Mouse (Mus musculus) lung, embryonic 16.5 days (tissue): Measurements from ENCODE around the gene Avpr2. TPM values are rescaled to one million over a fixed set of nuclear protein-coding genes. Genes with fewer than 3 reads are reported as not detected.
A peak's percentile ranks its signal among the peaks of the same experiment; 100 is the strongest.

Source experiments
- ATAC-seq: fragments of 200-750 bp; cut with Nextera tagmentation; 2 replicates; pipeline ENCODE4 v1.8.0; 2017; ENCODE audit warnings: low read depth, mild to moderate bottlenecking, moderate library complexity
- H3K27ac ChIP-seq: fragments of 300-500 bp; sonication (generic); 2 replicates; pipeline ENCODE4 v1.5.1; 2014; ENCODE audit warnings: mild to moderate bottlenecking, control low read depth, low read length
- H3K27me3 ChIP-seq: fragments of 300-500 bp; sonication (generic); 2 replicates; pipeline ENCODE4 v1.6.1; 2014; ENCODE audit warnings: low read depth, low read length, mixed read lengths; ENCODE audit not compliant: control insufficient read depth, insufficient read depth
- H3K36me3 ChIP-seq: fragments of 300-500 bp; sonication (generic); 2 replicates; pipeline ENCODE4 v1.6.1; 2014; ENCODE audit warnings: low read length; ENCODE audit not compliant: control insufficient read depth, insufficient read depth
- H3K4me1 ChIP-seq: fragments of 300-500 bp; sonication (generic); replicated peaks from 2 replicates; pipeline ENCODE4 v1.6.1; 2014; ENCODE audit warnings: low read length, mixed read lengths; ENCODE audit not compliant: control insufficient read depth, insufficient read depth
- H3K4me2 ChIP-seq: fragments of 300-500 bp; sonication (generic); 2 replicates; pipeline ENCODE4 v1.6.1; 2014; ENCODE audit warnings: low read depth, low read length, control low read depth
- H3K4me3 ChIP-seq: fragments of 300-500 bp; sonication (generic); 2 replicates; pipeline ENCODE4 v1.5.1; 2014; ENCODE audit warnings: mild to moderate bottlenecking, low read length, control low read depth
- H3K9ac ChIP-seq: fragments of 300-500 bp; sonication (generic); 2 replicates; pipeline ENCODE4 v1.6.1; 2014; ENCODE audit warnings: low read length, control low read depth
- H3K9me3 ChIP-seq: fragments of 300-500 bp; sonication (generic); 2 replicates; pipeline ENCODE4 v1.6.1; 2016; ENCODE audit warnings: low read length; ENCODE audit not compliant: control insufficient read depth
- WGBS: fragments of 180-500 bp; shearing (Covaris S2); extraction: QIAGEN DNeasy Blood & Tissue Kit; methylation state at CpG from one replicate; pipeline ENCODE4 v1.1.7; 2014; 5-methylcytosine and 5-hydroxymethylcytosine counted together
- polyA plus RNA-seq: library from polyadenylated mRNA; unstranded; fragments of >200 nt; fragmentation: Nextera tagmentation; extraction: Ambion mirVana; gene quantifications from 2 replicates; pipeline ENCODE4 v1.2.1, GENCODE M21; 2015

Avpr2 gene
- polyA plus RNA-seq, 1 experiment from 2014 or later: 0.06 TPM

DNA sequence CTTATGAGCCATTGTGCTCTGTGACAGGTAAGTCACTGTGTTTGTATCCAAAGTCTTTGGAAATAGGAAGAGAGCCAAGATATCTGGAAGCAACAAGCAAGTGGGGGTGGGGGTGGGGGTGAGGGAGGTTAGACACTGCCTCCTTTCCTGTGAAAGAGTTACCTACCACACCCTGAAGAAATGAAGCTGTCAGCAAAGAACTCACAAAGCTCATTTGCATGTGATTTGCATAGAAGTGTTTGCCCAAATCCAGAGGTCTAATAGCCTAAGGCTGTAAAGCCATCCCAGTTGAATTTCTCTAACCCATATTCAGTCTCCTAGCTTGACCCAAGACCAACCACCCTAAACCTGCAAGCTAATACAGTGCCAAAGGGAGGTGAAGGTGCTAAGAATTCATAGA is 18.5 kb downstream of the Avpr2 start:
- ATAC-seq: no peak
- no peaks in the 10 kb centered on the region for H3K36me3 ChIP-seq
- no peaks in the 10 kb centered on the region for H3K27me3 ChIP-seq
- H3K9ac ChIP-seq: no peak overlapping the region
- no peaks in the 10 kb centered on the region for H3K4me1 ChIP-seq
- no peaks in the 10 kb centered on the region for H3K9me3 ChIP-seq
- H3K27ac ChIP-seq: no peak overlapping the region
- no peak overlapping the region for H3K4me2 ChIP-seq
- no peak overlapping the region for H3K4me3 ChIP-seq

DNA sequence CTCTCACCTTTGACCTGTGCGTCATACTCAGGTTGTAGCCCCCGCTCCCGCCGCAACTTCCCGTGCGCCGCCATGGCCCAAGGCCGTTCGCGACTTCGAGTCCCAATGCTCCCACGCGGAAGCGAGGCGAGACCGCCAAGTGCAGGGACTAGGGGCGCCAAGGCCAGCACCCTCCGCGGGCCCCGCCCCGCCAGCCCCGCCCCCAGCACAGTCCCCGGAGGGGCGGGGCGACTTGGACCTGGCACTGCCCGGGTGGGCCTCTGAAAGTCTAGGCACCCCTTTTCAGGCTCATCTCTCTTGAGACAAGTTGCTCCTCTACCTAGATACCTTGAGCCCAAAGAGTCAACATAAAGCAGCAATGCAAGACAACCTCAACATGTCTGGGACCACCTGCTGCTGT is 19.3 kb downstream of the Avpr2 start:
- ATAC-seq: no peak
- no peak overlapping the region for H3K27ac ChIP-seq
- WGBS: 8% methylated on average over 19 of the region's 26 CpGs
- H3K4me1 ChIP-seq: no peaks in the 10 kb centered on the region
- peak overlapping the region; percentile 40 for H3K4me2 ChIP-seq
- peak overlapping the region; percentile 26 for H3K4me3 ChIP-seq
- no peaks in the 10 kb centered on the region for H3K9me3 ChIP-seq
- peak overlapping the region; percentile 11; the same call in 1 of the 2 replicates for H3K9ac ChIP-seq
- no peaks in the 10 kb centered on the region for H3K36me3 ChIP-seq
- no peaks in the 10 kb centered on the region for H3K27me3 ChIP-seq

DNA sequence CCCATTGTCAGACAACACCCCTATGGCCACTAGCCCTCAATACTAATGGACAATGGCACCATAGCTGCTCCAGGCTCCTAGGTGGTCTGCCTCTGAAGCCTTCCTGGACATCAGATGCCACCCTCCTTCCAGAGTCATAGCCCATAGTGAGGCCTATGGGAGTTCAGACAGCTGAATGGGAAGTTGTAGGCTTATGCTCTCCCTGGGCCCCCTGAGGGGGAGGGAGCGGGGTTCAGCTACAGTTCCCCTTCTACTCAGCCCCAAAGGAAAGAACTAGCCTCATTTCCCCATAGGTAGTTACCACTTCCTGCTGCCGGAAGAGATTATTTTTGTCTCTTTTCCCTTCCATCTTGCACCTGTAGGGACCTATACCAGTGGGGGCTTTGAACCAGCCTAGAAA is 19.7 kb downstream of the Avpr2 start:
- 69% methylated on average over 2 of the region's 2 CpGs for WGBS
- ATAC-seq: no peak
- Histone ChIP-seq H3K9ac (no peak overlapping the region), H3K27ac (no peak overlapping the region), H3K27me3 (no peaks in the 10 kb centered on the region), H3K4me2 (peak overlapping the region; percentile 40; the same call in 1 of the 2 replicates), H3K9me3 (no peaks in the 10 kb centered on the region), H3K36me3 (no peaks in the 10 kb centered on the region), H3K4me1 (no peaks in the 10 kb centered on the region), H3K4me3 (no peak overlapping the region)

DNA sequence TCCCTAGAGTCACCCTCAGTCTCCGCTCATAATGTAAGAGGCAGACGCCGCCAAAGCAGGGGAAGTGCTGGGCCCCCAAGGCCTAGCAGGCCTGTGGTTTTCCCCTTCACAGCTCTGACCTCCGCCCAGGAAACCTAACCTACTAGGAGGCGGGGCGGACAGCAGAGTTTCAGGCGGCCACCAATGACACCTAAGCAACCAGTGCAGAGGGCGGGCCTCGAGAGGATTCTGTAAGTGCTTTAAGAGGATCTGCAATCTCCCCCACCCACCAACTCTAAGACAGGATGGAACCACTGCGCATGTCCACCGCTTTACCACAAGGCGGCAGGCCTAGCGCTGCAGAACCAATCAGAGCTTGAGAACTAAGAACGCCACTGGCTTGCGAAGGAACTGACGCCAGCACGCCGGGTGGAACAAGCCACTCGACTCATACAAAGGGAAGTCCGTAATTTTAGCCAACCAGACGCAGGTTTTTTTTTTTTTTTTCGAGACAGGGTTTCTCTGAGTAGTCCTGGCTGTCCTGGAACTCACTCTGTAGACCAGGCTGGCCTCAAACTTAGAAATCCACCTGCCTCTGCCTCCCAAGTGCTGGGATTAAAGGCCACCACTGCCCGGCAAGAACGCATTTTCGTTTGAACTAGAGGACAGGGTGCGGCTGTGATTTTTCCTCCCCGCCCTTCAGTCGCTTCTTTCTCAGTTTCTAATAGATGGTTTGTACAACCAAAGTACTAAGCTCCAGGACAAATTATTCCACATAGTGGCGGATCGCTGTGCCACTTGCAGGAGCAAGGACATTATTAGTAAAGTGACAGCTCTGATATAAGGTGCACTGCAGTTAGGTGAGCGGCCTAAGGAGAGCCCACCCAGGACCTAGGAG is 23.2 kb downstream of the Avpr2 start:
- no peaks in the 10 kb centered on the region for H3K9me3 ChIP-seq
- WGBS: 20% methylated on average over 31 of the region's 31 CpGs
- H3K36me3 ChIP-seq: no peaks in the 10 kb centered on the region
- H3K27ac ChIP-seq: peak overlapping the region; percentile 65
- peak overlapping the region; percentile 34 for H3K4me3 ChIP-seq
- peak; percentile 99 for ATAC-seq
- no peaks in the 10 kb centered on the region for H3K27me3 ChIP-seq
- H3K4me1 ChIP-seq: no peaks in the 10 kb centered on the region
- peak overlapping the region; percentile 48 for H3K4me2 ChIP-seq
- peak overlapping the region; percentile 39; the same call in 1 of the 2 replicates for H3K9ac ChIP-seq

DNA sequence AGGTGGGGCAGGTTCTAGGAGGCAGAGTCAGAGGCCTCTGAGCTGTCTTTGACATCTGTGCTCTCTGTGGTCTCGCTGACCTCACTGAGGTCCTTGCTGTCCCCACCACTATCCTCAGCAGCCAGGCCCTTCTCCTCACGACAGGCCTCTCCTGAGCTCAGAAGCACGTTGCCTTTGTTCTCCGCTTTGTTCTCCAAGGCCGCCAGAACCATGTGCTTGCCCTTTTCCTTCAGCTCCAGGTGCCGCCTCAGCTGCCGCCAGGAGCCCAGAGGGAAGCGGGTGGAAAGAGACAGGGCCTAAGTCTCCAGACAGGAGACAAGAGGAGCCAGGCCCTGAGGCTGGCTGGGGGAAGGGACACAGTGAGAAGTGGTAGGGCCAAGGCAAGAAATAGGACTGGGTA is 25.0 kb downstream of the Avpr2 start:
- H3K9me3 ChIP-seq: no peaks in the 10 kb centered on the region
- no peaks in the 10 kb centered on the region for H3K4me1 ChIP-seq
- H3K9ac ChIP-seq: no peak overlapping the region
- H3K36me3 ChIP-seq: no peaks in the 10 kb centered on the region
- H3K4me2 ChIP-seq: no peak overlapping the region
- ATAC-seq: no peak
- no peak overlapping the region for H3K27ac ChIP-seq
- WGBS: 84% methylated on average over 8 of the region's 8 CpGs
- no peaks in the 10 kb centered on the region for H3K27me3 ChIP-seq
- no peak overlapping the region for H3K4me3 ChIP-seq

DNA sequence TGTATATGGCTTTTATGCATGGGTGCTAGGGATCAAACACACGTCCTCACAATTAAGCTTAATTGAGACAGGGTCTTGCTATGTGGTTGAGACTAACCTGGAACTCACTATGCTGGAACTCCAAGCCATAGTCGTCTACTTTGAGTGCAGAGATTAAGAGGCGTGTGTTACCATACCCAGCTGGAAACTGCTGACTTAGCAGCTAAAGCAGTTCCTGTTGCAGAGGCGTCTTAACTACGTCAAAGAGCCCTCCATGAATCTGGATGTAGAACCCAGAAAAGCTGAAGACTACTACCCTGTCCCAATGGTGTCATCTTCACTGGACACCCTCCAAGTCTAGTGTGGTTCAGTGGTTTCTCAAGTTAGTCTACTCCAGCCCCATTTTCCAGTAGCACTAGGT is 26.7 kb downstream of the Avpr2 start:
- Histone ChIP-seq H3K27ac (no peak overlapping the region), H3K4me2 (no peak overlapping the region), H3K9me3 (no peaks in the 10 kb centered on the region), H3K4me3 (no peak overlapping the region), H3K4me1 (no peaks in the 10 kb centered on the region), H3K27me3 (no peaks in the 10 kb centered on the region), H3K36me3 (no peaks in the 10 kb centered on the region), H3K9ac (no peak overlapping the region)
- ATAC-seq: no peak
- WGBS: 82% methylated on average over 5 of the region's 5 CpGs

DNA sequence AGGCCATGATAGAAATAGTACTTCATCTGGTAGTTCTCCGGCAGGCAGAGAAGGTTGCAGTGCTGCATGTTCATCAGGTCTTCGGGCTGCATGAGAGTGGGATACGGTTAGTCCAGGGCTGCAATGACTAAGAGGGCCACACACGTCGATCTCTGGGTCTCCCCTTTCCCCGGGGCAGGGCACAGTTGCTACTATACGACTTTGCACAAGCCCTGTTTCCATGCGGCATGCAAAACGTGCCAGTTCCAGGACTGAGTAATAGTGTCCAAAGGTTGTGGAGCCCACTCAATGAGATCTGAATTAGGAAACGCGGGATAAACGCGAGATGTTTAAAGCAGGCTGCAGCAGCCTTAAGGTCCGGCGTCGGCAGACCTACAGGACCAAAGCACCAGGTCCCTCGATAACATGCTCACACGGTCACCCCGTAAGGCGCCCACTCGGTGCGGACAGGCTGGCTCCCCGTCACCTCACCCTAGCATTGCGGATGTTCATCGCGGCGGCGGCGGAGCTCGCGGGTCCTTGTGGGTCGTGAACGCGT is 29.5 kb downstream of the Avpr2 start:
- ATAC-seq: peak; percentile 44

DNA sequence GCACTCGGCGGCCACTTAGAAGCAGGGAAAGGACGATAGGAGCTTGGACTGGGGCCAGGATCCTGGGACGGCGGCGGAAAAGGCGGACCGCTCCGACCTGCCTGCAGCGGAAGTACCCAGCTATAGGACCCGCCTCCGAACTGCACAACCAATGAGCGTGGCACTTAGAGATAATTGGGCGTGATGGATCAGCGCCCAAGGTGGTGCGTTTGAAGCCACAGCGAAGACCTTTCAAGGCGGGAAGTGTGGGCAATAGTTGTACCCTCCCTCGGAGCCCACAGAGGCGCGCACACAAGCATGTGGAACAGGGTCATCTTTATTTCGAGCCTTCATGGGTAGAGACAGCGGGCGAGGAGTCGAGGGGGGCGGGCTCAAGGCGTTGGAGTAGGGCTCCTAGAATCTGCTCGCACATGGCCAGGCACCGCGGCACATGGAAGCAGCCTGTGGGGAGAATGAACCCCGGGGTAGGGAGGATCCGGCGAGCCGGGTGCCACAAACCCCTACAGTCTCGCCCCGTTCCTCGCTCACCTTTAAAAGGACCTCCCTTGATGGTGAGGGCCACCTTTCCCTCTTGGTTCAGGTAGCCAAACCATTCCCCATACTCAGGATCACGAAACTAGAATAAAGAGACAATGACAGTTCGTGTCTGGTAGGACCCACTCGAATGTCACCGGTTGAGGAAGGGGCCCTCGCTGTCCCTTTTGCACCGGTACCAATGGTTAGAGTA is 30.1 kb downstream of the Avpr2 start, which contains the start of the genes Arhgap4 and Naa10:
Gene Arhgap4 (minus strand): TSS at position 48 of the 727 bp plus-strand sequence.
Gene Naa10 (minus strand): TSS at position 122 of the 727 bp plus-strand sequence.
- H3K4me3 ChIP-seq: peak within 1 kb of the TSS; percentile 67
- H3K36me3 ChIP-seq: no peaks in the 10 kb centered on the region
- no peaks in the 10 kb centered on the region for H3K4me1 ChIP-seq
- H3K9me3 ChIP-seq: no peaks in the 10 kb centered on the region
- peak; percentile 98 for ATAC-seq
- peak within 1 kb of the TSS; percentile 80 for H3K27ac ChIP-seq
- 9% methylated on average over 41 of the region's 43 CpGs for WGBS
- H3K9ac ChIP-seq: peak within 1 kb of the TSS; percentile 74
- H3K27me3 ChIP-seq: no peaks in the 10 kb centered on the region
- peak within 1 kb of the TSS; percentile 68 for H3K4me2 ChIP-seq

More for the DNA sequence above, 29.5 kb downstream of the Avpr2 start:
- peak overlapping the region; percentile 80 for H3K27ac ChIP-seq
- no peaks in the 10 kb centered on the region for H3K36me3 ChIP-seq
- H3K9me3 ChIP-seq: no peaks in the 10 kb centered on the region
- peak overlapping the region; percentile 74 for H3K9ac ChIP-seq
- peak overlapping the region; percentile 67 for H3K4me3 ChIP-seq
- H3K27me3 ChIP-seq: no peaks in the 10 kb centered on the region
- H3K4me2 ChIP-seq: peak overlapping the region; percentile 68
- H3K4me1 ChIP-seq: no peaks in the 10 kb centered on the region
- WGBS: 22% methylated on average over 34 of the region's 34 CpGs

DNA sequence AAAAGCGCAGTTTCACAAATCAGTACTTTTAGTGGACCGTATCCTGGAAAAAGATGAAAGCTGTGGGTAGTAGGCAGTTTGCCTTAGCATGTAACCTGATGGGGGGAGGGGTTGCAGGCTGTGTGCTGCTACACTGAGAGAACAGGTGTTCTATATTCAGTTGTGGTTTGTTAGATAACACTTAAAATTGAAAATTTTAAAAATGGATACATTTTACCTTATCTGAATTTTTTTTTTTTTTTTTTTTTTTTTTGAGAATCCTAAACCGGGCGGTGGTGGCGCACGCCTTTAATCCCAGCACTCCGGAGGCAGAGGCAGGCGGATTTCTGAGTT is 30.6 kb downstream of the Avpr2 start:
- Histone ChIP-seq H3K36me3 (no peaks in the 10 kb centered on the region), H3K27me3 (no peaks in the 10 kb centered on the region), H3K4me2 (peak overlapping the region; percentile 68), H3K4me3 (peak overlapping the region; percentile 67), H3K27ac (no peak overlapping the region), H3K9me3 (no peaks in the 10 kb centered on the region), H3K9ac (peak overlapping the region; percentile 73), H3K4me1 (no peaks in the 10 kb centered on the region)
- WGBS: 68% methylated on average over 8 of the region's 8 CpGs
- ATAC-seq: no peak
